Mouse (Mus musculus): Measurements from ENCODE around the gene Rex1bd. TPM values are rescaled to one million over a fixed set of nuclear protein-coding genes. Genes with fewer than 3 reads are reported as not detected.

Rex1bd gene
- 100 to 1,000 TPM; 144 to 154 TPM for total RNA-seq (2021)
- long read RNA-seq, experiment 1, transcript Rex1bd-204 (4 exons, 632 nt): minor isoform, 13 of 230 reads
- long read RNA-seq, experiment 1, transcript Rex1bd-207 (3 exons, 542 nt): minor isoform, 53 of 230 reads
- long read RNA-seq, experiment 1, transcript Rex1bd-201 (5 exons, 671 nt): major isoform, 136 of 230 reads
- long read RNA-seq, experiment 1, partial matches to known transcripts: 2 of 230 reads
- long read RNA-seq, experiment 1, other reads (novel, unspliced or antisense): 21 of 230 reads
- long read RNA-seq, experiment 2, transcript Rex1bd-201 (5 exons, 671 nt): major isoform, 50 of 108 reads
- long read RNA-seq, experiment 2, transcript Rex1bd-207 (3 exons, 542 nt): minor isoform, 38 of 108 reads
- long read RNA-seq, experiment 2, transcript Rex1bd-204 (4 exons, 632 nt): minor isoform, 11 of 108 reads
- long read RNA-seq, experiment 2, partial matches to known transcripts: 1 of 108 reads
- long read RNA-seq, experiment 2, other reads (novel, unspliced or antisense): 2 of 108 reads

DNA sequence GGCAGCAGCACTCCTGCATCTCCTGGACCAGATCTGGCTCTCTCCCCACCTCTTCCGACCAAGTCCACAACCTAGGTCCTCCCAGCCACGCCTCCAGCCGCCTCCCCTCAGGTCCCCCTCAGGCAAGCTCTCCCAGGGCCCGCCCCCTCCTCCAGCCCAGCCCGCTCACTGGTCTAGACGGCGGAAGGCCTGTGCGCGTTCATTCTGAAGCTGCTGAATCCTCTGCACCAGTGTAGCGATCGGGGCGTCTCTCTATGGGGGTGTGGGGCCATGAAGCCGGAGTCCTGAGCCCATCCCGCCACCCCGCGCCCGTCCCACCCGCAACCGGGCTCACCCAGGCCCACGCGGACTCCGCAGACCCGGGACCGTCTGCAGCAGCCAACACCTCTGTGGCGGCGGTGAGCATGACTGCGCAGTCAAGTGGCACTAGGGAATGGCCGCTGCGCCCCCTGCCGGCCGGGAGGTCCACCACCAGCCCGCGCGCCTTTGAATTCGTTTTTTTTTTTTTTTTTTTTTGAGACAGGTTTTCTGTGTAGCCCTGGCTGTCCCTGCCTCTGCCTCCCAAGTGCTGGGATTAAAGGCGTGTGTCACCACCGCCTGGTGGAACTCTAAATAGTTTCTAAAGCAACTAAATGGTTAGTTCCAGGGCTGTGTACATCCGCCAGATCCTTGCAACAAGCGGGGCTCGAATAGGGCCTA, at the start of gene Rex1bd:
TSS of gene Rex1bd (minus strand) at position 425 of the 699 bp plus-strand sequence.
- DNase-seq: peak; percentile 95 to 97

DNA sequence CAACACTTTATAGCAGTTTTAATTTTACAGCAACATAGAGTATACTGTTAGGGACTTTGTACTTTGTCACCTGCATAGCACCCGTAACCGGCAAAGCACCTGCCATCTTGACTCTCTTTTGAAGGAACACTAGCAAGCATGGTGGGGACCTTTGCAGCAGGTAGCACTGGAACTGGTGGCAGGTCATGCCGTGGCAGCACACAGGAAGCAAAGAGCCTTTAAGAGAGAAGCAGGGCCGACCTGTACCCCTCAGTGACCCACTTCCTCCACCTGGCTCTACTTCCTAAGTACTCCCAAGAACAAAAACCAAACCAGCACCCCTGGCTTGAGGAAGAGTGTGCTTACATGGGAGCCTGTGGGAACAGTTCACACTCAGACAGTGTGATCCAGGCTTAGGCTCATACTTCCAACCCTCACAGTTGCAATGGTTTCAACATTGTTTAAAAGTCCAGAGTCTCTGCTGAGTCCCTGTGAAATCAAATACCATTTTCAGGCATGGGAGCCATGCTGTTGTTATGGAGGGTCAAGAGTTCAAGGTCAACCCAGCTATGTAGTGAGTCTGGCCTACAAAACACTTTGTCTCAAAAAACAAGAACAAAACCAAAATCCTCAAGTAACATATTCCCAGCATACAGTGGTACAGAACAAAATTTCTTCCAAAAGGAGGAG, 48.7 kb upstream of the Rex1bd start:
- DNase-seq: no peak

DNA sequence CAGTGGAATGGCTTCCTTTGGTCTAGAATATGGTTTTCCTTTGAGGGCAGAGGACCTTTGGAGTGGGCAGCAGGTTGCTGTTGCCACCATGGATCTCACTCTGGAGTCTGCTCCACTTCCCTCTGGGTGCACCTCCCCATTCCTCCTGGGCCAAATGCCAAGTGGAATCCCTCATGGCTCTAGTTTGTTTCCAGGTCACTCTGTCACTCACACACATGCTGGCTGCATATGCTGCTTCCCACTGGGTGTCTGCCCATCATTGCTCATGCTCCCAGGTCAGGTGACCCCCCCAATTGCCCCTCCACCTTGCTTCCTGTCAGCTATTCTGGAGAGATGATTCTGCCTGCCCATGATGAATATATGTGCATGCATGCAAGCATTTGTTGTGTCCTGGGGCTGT, 47.2 kb upstream of the Rex1bd start:
- DNase-seq: peak; percentile 72 to 80

DNA sequence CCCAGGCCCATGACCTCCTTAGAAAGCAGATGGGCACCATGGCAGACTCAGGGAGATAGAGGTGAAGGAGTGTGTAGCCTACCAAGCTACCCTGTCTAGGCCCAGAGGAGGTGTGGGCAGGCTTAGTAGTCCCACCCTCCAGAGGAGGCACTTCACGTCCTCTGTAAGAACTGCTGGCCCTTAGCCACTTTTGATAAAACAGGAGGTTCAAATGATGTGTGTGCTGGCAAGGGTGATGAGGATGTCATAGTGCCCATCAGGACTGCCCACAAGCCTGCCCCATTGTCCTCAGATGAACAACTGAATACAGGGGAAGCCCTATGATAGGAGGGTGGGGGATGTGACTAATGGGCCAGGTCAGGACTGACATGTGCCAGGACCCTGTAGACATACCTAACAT, 46.3 kb upstream of the Rex1bd start:
- no peak for DNase-seq

DNA sequence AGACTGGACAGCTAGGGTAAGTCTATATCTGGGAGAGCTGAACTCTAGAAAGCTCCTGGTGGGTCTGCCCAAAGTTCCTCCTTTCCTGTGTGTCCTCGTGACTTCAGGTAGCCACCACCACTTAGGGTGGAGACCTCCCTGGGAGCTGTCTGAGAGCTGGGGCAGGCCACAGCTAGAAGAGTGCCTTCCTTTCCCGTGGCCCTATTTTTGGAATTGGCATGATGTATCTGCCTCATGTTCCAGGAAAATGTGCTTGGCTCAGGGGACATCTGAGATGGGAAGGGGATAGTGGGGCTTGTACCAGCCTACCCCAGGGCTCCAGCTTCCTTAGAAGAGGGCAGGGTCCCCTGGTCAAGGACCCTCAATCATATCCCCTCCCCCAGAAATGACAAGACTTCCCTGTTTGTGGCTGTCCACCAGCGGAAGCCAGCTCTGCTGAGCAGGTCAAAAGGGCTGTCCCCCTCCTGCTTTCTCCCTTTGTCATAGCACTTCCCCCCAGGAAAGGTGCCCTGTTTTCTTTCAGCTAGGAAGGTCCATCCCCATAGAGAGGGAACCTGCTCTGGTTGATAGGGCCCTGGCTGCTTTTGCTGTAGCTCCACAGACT, 45.1 kb upstream of the Rex1bd start:
- DNase-seq: no peak

DNA sequence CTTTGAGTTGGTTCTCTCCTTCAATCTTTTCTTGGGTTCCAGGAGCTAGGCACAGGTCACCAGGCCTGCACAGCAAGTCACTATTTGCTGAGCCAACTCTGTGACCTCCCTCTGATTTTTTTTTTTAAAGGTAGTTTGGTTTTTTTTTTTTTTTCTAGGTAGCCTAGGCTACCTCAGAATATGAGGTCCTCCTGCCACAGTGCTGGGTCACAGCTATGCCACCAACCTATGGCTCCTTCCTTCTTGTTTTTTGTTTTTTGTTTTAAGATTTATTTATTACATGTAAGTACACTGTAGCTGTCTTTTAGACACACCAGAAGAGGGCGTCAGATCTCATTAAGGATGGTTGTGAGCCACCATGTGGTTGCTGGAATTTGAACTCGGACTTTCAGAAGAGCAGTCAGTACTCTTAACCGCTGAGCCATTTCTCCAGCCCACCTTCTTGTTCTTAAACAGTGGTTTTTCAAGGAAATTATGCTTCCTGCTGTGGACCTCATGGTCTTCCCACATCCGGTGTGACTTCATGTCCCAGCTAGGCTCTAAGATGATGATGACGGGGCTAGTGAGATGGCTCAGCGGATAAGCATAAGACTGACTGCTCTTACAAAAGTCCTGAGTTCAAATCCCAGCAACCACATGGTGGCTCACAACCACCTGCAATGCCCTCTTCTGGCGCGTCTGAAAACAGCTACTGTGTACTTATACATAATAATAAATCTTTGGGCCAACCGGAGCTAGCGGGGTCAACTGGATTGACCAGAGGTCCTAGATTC, 43.0 kb upstream of the Rex1bd start:
- DNase-seq: no peak

DNA sequence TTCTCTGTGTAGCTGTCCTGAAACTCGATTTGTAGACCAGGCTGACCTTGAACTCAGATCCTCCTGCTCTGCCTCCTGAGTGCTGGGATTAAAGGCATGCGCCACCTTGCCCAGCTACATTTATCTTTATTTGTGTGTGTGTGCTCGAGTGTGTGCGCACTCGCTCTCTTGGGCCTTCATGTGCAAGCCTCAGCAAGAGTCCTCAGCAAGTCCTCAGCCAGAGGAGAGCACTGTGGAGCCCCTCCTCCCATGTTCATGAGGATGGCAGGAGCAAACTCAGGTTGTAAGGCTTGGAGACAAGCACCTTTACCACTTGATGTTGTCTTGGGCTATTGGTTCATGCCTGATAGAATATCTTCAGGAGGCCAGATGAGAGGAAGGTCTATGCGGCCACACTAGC, 41.2 kb upstream of the Rex1bd start:
- no peak for DNase-seq

DNA sequence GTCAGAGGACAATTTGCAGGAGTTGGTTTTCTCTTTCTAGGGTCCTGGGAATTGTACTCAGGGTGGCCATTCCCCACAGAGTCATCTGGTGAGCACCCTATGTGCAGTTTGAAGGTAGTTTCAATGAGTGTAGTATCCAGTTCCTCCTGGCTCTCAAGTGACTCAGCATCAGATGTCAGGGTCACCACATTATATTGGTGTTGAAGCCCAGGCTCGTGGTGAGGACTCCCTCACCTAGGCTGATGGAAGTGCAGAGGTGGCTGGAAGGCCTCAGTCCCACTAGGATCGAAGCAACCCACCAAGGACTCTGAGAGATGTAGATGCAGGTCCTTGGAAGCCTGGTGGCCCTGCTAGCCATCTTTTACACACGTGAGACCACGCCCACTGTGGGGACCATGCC, 39.9 kb upstream of the Rex1bd start:
- no peak for DNase-seq

DNA sequence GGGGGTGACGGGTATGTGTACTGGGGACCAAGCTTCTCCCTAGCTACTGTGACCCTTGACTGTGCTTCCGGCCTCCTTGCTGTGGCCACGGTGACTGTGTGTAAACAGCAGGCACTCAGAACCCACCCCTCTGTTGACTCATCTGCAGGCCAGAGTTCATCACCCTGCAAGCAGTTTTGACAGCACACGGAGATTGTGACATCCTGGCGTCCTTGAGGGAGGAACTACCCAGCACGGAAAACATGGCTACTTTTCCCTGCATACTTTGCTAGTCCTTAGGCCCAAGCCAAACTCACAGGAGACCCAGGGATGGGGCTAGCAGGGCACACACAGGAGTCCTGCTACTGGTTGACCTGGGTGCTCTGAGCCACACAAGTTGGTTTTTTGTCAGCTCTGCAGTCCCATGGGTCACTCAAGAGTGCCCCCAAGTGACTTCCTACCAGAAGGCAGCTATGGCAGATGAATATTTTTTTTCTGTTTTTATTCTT, 37.7 kb upstream of the Rex1bd start:
- peak; percentile 85 to 86 for DNase-seq

DNA sequence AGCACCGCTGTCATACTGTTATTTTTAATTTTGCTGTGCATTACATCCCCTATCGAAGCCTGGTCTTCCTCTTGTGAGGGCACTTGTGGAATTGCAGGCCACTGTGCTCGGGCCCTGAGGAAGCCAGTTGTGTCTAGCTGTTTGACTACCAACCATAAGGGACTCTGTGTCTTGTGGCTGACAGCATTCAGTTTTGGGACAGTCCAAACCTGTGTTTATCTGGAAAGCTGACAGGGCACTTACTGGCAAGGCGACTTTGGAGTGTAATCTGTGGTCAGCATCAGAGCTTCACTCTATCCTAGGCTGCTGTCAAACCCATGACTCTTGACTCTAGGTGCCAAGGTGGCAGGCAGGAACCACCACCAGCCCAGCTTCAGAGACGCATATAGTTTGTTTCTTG, 34.5 kb upstream of the Rex1bd start:
- DNase-seq: no peak

DNA sequence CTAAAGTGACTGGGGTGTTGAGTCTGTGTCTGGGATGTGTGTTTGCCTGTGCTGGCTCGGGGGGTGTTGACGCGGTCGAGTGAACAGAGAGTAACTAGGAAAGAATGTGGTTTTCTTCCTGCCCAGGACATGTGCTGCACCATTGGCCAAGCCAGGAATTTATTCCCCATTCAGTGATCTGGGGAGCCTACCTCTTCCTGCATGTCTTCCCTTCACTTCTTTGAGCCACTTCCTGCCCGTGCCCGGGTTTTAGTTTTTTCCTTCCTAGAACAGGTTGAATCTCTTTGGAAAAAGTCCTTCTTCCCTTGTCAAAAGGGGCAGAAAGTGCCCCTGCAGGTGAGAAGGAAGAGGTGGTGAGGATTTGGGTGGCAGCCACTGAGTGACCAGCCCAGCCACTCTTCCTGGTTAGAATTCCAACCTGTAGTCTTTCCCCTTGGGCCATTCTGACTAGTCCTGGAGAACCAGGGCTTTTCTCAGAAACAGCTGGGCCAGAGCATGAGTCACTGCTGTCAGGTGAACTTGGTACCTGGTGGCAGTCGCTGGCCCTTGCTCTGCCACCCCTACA, 34.0 kb upstream of the Rex1bd start:
- DNase-seq: peak in 1 of 2 experiments; percentile 58

DNA sequence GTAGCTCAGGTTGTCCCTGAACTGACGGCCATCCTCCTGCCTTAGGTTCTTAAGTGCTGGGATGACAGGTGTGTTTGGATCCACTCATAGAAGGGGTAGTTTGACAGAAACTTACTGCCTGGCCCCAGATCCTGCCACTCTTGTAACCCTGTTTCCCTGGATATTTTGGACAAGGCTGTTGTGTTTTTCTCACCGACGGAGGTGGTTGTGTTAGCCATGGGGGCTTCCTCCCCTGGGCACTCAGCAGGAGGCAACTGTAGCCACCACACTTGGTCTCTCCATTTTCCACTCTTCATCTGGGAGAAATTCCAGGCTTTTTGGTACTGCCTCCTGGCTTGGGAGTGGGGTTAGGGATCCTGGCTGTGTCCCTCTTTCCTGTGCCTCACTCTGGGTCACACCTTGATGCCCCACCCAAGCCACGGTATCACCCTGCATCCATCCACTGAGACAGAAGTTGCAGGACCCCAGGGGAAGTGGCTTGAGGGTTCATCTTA, 33.5 kb upstream of the Rex1bd start:
- no peak for DNase-seq

DNA sequence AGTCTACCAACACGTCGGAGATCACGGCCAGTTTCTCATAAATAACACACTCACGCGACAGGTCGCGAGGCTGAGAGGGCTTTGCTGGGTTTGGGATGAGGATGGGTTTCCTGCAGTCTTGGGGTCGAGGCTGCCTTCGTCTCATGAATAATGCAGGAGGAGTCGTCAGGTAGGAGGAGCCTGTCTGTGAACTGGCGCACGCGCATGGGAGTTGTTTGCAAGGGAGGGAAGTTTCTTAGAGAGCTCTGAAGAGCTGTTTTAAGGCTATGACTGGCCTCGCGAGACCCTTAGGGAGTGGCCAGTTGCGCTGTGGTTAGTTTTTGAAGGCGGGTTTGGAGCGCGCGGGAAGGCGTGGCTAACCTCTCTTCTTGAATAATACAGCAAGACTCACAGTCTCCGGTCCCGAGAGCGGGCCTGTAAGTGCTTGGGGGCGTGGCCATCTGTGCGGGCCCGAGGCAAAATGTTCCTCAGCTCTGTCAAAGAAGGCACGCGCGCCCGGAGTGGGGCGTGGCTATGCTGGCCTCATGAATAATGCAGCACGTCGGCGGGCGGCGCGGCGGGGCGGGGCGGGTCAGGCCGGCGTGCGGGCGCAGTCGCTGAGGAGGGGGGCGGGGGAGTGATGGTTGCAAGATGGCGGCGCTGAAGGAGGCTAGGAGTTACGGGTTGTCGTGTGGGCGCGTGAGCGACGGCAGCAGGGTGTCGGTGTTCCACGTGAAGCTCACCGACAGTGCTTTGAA, 32.7 kb upstream of the Rex1bd start, which contains the start of gene Ell:
TSS of gene Ell (plus strand) at position 381 of the 737 bp plus-strand sequence.
- peak; percentile 100 for DNase-seq

DNA sequence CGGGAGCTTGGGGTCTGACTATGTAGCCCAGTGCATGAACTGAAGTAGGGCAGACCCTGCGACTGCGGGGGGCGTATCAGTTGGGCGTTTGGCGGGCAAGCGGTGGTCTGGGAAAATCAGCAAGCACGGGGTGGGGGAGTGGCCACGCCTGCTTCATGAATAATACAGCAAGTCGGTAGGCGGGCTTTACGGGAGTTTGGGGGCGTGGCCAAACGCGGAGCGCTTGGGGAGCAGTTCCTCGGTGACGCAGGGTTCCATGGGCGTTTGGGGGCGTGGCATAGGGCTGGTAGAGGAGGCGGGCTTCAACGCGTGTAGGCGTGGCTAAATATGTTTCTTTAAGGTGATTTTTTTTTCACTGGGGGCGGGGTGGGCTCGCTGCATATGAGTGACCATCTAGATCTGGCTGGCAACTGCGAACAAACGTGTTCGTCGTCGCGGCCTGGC, 32.1 kb upstream of the Rex1bd start:
- peak; percentile 100 for DNase-seq

DNA sequence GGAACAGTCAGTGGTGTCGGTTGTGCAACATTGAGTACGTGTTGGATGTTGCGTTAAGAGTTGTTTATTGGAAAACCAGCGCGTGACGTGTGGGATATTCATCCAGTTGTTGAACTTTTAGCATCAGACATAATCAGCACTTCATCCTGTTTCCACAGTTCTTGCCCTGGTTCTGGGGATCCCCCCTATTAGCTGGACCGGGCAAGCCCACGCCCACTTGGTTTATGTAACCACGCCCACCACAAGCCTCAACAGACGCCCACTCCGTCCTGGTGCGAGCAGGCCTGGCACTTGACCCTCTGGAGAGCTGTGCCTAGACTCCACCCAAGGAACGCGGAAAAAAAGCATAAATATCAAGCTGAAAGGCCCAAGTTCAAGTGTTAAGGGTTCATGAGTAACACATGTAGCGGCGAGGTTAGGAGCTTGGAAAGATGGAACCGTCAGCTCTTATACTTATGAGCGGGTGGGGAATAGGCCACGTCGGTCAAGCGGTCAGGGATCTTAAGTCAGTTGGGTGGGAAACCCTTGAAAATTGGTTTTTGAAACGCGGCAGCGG, 31.6 kb upstream of the Rex1bd start:
- peak; percentile 69 to 77 for DNase-seq

DNA sequence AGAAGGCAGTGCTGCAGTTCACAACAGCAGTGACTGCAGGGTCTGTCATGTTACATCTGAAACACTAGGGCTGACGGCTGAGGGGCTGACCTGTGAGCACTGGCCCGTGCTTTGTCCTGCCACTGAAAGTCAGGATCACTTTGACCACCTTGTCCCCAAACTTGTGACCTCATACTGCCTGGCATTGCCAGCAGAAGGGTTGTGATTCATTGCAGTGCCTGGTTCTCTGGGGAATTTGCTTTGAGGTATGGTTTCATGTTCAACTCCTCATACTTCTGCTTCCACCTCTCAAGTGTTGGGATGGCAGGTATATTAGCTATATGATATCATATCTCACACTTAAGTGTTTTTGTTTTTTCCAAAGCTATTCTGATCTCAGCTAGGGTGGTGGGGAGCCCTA, 29.1 kb upstream of the Rex1bd start:
- DNase-seq: no peak

DNA sequence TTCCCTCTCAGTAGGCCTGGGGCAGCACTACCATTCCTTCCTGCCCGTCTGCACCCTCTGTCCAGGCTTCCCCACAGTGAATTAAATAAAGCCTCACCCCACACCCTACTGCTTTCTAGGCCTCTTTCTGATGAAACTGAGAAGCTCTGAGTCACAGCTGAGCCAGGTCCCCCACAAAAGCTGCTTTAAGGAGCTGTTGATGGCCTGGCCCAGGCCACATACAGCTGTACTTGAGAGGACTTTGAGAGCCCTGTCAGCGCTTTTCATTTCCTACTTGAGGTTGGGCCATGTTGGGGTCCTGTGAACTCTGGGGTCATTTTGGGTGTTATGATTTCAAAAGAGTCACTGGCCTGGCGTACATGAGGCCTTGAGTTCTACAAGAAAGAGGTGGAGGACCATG, 28.7 kb upstream of the Rex1bd start:
- no peak for DNase-seq

DNA sequence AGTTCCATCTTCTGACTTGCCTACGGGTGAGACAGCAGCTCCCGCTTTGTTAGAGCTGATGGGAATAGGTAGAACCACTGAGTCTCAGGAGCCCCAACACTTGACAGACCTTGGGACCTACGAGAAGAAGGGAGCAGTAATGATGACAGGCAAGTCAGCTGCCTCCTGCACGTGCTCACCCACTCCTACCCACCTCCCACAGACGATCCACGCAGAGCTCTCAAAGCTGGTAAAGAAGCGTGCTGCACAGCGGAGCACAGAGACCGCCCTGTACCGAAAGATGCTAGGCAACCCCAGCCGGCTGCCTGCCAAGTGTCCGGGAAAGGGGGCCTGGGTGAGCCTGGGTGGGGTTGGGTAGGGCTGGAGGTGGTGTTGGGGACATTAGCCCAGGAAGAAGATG, 27.7 kb upstream of the Rex1bd start:
- DNase-seq: no peak

DNA sequence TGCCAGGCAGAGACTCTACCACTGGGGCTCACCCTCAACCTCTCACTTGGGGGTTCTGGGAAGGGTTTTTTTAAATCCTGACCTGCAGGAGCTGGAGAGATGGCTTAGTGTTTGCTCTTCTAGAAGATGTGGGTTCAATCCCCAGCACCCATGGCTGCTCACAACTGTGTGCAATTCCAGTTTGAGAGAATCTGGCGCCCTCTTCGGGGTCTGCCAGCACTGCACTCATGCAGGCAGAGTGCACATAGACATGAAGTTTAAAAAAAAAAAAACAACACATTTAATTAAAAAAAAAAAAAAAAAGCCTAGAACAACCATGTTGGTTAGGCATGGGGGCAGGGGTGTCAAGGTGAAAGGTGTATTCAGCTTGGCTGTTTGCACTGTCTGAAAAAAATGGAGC, 23.8 kb upstream of the Rex1bd start:
- no peak for DNase-seq

DNA sequence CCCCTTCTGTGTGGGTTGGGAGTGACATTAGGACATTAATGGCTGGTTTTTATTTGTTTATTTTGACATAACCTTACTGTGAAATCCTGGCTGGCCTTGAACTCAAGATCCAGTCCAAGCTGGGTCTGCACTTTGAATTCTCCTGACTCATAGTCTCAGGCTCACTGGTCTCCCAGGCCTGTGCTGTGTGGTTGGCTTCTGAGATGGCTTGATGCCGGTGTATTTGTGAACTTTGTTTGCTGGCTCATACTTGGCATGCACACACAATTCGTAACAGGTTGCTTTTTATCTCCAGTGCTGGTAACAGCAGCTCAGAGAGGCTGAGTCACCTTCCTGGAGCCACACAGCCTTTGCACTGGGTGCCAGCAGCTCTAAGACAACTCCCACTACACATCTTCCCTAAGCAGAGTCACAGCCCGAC, 23.2 kb upstream of the Rex1bd start:
- DNase-seq: peak; percentile 67 to 69
